Mouse (Mus musculus) layer of hippocampus, adult 9-10 months (tissue): Measurements from ENCODE around the gene Pla2g4a.
"Not testable (repeated sequence)": the region's sequence is repeated elsewhere in the genome, so short reads cannot be mapped to it uniquely, and the experiment has no call there.

Experiments used
- DNase-seq: peaks from one replicate; pipeline ENCODE4 v3.0.0; 2022; ENCODE audit warnings: low spot score

Gene Pla2g4a

DNA sequence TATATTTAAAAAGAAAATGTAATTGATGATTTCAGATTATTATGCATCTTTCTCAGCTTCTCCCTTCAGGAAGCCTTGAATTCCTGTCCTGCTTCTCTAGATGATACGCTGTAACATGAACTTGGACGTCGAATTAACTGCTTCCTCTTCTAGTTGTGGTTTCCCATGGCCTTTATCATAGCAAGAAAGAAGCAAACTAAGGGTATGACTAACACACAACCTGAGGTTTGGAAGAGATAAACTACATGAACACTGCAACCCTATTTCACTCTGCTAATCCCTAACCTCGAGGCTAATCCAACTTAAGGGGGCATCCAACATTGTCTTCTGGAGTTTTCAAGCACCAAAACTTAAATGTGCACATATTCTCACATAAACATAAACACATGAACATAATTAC is 23.3 kb downstream of the Pla2g4a start:
- DNase-seq: no peak

GRCm38 (mm10) chr1:149929140-149929539 is 31.9 kb downstream of the Pla2g4a start:
- no peak for DNase-seq

DNA sequence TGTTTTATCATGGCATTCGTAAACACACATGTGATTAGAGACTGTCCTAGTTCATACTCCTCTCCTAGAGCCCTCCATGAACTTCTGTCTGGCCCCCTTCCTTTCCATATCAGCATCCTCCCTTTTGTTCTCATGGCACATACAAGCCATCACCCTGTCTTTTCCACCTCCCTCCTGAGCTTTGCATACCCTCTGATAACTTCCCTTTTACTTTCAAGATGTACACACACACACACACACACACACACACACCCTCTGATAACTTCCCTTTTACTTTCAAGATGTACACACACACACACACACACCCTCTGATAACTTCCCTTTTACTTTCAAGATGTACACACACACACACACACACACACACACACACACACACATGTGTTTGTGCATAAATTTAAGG is 37.4 kb downstream of the Pla2g4a start:
- not testable (repeated sequence) for DNase-seq

DNA sequence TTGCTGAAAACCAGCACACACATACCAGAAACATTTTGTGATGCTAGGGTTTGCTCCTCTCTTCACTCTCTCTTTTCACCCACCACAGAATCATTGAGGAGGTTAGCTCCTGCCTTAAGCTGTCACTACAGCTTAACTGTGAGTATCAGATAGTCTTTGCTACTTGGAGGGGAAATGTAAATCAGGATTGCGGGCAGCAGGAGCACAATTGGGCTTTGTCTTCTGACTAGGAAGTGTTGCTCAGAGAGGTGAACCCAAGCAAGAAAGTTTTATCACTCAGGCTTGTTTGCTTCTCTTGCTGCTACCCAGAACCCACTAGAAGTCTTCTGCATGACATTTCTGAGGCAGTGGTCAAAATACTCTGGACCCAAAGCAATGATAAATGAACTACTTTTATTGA is 38.9 kb downstream of the Pla2g4a start:
- DNase-seq: no peak

- DNase-seq: no peak
Observed at GRCm38 (mm10) chr1:149921325-149921724, 39.8 kb downstream of the Pla2g4a start.

GRCm38 (mm10) chr1:149919301-149919700 is 41.8 kb downstream of the Pla2g4a start:
- DNase-seq: no peak

GRCm38 (mm10) chr1:149912984-149913383 is 48.1 kb downstream of the Pla2g4a start:
- DNase-seq: no peak

DNA sequence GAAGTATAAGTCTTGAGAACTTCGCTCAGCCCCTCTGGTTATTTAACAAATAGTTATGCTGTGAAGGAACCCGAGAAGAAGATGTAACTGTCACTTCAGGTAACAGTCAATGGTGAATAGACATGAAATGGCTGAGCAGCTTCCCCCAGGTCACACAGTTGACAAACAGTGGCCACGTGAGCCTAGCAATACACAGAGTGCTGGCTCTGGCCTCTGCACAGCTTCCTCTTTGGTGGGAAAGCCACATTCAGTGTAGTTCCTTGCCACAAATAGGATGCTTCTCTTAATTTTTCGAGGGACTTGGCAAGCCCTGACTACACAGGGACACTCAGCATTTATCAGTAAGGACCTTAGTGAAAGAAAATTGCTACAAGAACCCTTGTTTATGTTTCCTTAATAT is 50.0 kb downstream of the Pla2g4a start:
- no peak for DNase-seq

- no peak for DNase-seq
Observed at GRCm38 (mm10) chr1:149898001-149898625, 63.0 kb downstream of the Pla2g4a start.

DNA sequence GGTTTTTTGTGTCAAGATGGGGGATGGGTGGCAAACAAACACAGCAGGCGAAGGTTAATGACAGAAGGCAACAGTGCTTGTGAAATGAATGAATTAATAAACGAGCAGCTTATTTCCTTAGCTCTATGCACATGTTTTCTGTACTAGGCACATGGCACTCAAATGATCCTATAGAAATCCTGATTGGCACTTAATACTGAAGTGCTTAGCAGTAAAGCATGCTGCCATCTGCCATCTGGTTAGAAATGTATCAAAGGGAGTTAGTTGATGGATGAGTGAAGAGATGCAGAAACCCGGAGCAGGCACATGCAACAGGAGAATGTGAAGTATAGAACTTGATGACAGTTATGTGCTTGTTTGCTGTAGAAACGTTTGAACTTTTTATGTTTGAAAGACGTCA is 64.5 kb downstream of the Pla2g4a start:
- DNase-seq: no peak

GRCm38 (mm10) chr1:149894940-149895339 is 66.2 kb downstream of the Pla2g4a start:
- no peak for DNase-seq

- DNase-seq: no peak
Observed at GRCm38 (mm10) chr1:149893903-149894302, 67.2 kb downstream of the Pla2g4a start.

- no peak for DNase-seq
Observed at GRCm38 (mm10) chr1:149891057-149891456, 70.0 kb downstream of the Pla2g4a start.

GRCm38 (mm10) chr1:149882419-149883025 is 78.6 kb downstream of the Pla2g4a start:
- no peak for DNase-seq

DNA sequence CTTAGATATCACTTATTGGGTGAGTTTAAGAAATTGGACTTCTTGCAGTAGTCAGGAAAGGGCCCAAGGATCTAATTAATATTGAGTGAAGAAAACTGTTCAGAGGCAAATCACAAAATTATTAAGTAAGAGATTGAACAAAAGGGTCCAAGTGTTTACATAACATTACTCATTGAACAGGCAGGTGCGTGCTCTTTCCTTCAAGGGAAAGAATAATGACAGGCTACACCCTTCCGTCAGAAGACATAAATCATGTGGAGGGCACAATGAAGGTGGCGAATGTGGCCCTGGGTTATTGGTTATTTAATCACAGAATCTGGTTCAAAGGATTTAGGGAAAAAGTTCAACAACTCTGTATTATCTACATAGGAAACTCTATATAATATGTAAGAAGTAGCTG is 82.9 kb downstream of the Pla2g4a start:
- DNase-seq: no peak

DNA sequence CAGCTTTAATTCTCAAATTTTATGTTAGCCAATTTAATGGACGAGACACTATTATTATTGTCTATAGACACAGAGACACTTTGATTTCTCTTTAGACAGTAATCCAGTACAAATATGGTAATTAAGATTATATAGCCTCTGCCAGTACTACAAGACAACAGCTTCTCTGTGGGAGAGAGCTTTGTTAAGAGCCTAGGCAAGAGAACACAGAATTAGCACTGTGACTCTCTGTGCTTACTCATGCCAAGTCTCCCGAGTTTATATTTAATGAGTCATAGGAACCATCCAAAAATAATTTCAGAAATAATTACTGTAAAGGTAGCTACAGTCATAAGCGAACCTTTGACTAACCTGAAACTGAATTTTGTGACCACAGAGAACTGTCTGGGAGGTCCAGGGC is 84.6 kb downstream of the Pla2g4a start:
- DNase-seq: no peak

GRCm38 (mm10) chr1:149871625-149872024 is 89.5 kb downstream of the Pla2g4a start:
- DNase-seq: no peak

DNA sequence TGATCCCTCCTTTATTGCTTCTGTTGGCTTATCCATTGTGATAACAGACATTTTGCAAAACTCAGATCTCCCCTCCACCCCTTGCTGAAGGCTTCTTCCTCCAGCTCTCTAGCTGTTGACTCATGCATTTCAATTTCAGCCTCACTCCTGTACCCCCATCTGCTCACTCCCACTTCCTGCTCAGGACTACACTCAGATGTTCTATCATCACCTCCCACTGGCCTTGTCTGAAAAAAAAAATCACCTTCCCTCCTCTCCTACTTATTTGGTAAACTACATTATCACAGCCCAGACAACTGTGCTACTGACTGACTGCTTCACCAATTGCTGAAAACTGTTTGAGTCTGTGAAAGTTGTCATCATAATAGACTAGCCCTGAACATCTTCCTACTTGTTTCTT is 93.8 kb downstream of the Pla2g4a start:
- no peak for DNase-seq

DNA sequence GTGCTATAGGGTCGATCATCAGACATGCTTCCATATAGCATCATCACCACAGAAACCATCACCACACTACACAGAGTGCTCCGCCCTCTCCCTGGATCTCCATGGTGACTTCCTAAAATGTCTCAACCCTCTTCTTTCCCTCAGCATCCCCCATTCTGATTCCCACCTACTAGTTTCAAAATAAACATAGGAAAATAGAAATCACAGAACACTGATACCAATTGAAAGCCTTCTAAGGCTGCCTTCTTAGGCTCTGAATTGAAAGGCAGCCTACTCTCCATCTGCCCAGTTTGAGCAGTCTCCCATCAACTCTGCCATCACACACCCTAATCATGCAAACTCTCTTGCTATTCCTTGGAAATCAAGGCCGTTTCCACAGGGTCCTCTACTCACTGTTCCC is 94.9 kb downstream of the Pla2g4a start:
- no peak for DNase-seq

GRCm38 (mm10) chr1:149862801-149863200 is 98.3 kb downstream of the Pla2g4a start:
- DNase-seq: no peak

GRCm38 (mm10) chr1:149862181-149862580 is 98.9 kb downstream of the Pla2g4a start:
- DNase-seq: no peak

GRCm38 (mm10) chr1:149861543-149861942 is 99.5 kb downstream of the Pla2g4a start:
- DNase-seq: no peak

GRCm38 (mm10) chr1:149858734-149859133 is 102.4 kb downstream of the Pla2g4a start:
- no peak for DNase-seq

DNA sequence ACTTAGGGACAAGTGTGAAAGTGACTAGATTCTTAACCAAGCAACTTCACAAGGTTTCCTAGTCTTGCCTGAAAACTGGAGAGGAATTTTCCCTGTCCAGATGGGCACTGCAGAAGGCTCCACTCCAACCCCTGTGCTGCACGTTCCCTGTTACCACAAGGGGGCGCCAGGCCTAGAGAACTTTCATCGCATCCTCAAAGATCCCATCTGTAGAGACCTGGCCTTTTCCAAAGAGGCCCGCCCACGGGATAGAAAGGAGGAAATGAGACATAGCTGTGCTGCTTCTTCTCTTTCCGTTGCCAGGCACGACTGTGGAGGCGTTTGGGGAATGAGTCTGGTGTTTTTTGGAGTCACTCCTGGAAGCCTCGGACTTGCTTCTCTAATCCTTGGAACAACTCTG is 104.4 kb downstream of the Pla2g4a start:
- DNase-seq: no peak
